Mouse (Mus musculus) lung, embryonic 14.5 days (tissue): ENCODE measurements around the gene Ttc29. TPM values are rescaled to one million over a fixed set of nuclear protein-coding genes. Genes with fewer than 3 reads are reported as not detected.

ENCODE experiments used
- ATAC-seq: fragments of 200-750 bp; cut with Nextera tagmentation; 2 replicates; pipeline ENCODE4 v1.8.0; 2017; ENCODE audit warnings: mild to moderate bottlenecking, moderate TSS enrichment, moderate library complexity; ENCODE audit not compliant: insufficient read depth
- DNase-seq: peaks from one replicate; pipeline ENCODE4 v3.0.0-alpha.2; 2015
- H3K27ac ChIP-seq: fragments of 300-500 bp; sonication (generic); 2 replicates; pipeline ENCODE4 v1.5.1; 2014; ENCODE audit warnings: low read depth, mild to moderate bottlenecking, moderate library complexity
- H3K27me3 ChIP-seq: fragments of 300-500 bp; sonication (generic); 2 replicates; pipeline ENCODE4 v1.6.1; 2014; ENCODE audit warnings: low read length, control low read depth; ENCODE audit not compliant: insufficient read depth
- H3K36me3 ChIP-seq: fragments of 300-500 bp; sonication (generic); 2 replicates; pipeline ENCODE4 v1.6.1; 2014; ENCODE audit warnings: control low read depth; ENCODE audit not compliant: insufficient read depth
- H3K4me1 ChIP-seq: fragments of 300-500 bp; sonication (generic); 2 replicates; pipeline ENCODE4 v1.6.1; 2014; ENCODE audit warnings: antibody characterized with exemption, control low read depth; ENCODE audit not compliant: insufficient read depth
- H3K4me2 ChIP-seq: fragments of 300-500 bp; sonication (generic); 2 replicates; pipeline ENCODE4 v1.6.1; 2014; ENCODE audit warnings: mild to moderate bottlenecking
- H3K4me3 ChIP-seq: fragments of 300-500 bp; sonication (generic); 2 replicates; pipeline ENCODE4 v1.5.1; 2014; ENCODE audit warnings: low read depth, low read length
- H3K9ac ChIP-seq: fragments of 300-500 bp; sonication (generic); 2 replicates; pipeline ENCODE4 v1.6.1; 2014
- H3K9me3 ChIP-seq: fragments of 300-500 bp; sonication (generic); 2 replicates; pipeline ENCODE4 v1.6.1; 2016; ENCODE audit warnings: low read depth, low read length, control low read depth
- CTCF ChIP-seq: IDR thresholded peaks from 2 replicates; pipeline ENCODE4 v1.5.1; 2016; ENCODE audit warnings: antibody characterized with exemption, low read depth
- WGBS: fragments of 180-500 bp; shearing (Covaris S2); extraction: QIAGEN DNeasy Blood & Tissue Kit; methylation state at CpG from one replicate; pipeline ENCODE4 v1.1.7; 2014; 5-methylcytosine and 5-hydroxymethylcytosine counted together
- polyA plus RNA-seq: library from polyadenylated mRNA; unstranded; fragments of >200 nt; fragmentation: Nextera tagmentation; extraction: Ambion mirVana; gene quantifications from 2 replicates; pipeline ENCODE4 v1.2.1, GENCODE M21; 2014

Gene Ttc29
- polyA plus RNA-seq, 1 experiment from 2014 or later, result not detected

DNA sequence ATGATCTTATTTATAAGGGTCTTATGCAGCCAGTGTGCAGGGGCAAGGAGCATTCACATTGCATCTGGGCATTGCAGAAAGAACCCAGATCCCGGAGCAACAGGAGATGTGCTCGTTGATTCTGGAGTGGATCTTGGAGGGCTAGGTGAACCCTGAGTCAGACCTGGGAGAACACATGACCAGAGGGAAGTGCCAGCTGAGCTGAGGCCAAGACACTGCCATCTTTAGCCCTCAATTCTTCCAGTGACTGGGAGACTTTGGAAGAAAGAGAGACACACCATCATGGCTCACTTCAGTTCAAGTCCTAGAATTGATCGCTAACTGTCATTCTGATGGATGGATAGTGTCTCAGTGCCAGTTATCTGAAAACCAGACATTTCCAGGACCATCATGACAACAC, 41.9 kb downstream of the Ttc29 start:
- ATAC-seq (no peak), DNase-seq (no peak)
- Histone ChIP-seq H3K36me3 (no peaks in the 10 kb centered on the region), H3K4me3 (no peak overlapping the region), H3K4me2 (no peak overlapping the region), H3K27me3 (no peaks in the 10 kb centered on the region), H3K27ac (no peak overlapping the region), H3K9me3 (no peaks in the 10 kb centered on the region), H3K4me1 (no peaks in the 10 kb centered on the region), H3K9ac (no peak overlapping the region)
- 81% methylated on average over 3 of the region's 3 CpGs for WGBS
- no peak for TF ChIP-seq CTCF

DNA sequence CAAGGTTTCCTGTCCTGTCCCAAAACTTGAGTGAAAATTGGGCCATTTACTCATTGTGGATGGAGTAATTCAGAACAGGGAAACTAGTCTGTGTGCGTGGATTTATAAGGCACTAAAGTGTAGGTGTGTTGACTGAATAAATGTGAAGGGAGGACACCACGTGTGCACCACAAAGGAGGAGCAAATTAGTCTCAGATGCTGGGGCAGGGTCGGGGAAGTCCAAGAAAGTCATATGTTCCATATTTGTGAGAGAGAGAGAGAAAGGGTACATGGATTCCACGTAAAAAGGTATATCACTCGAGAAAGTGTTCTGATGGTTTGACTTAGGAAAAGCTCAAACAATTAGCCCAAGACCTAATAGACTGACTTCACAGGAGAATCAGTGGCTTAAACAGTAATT, 52.4 kb downstream of the Ttc29 start:
- no peak for ATAC-seq
- no peak for DNase-seq

DNA sequence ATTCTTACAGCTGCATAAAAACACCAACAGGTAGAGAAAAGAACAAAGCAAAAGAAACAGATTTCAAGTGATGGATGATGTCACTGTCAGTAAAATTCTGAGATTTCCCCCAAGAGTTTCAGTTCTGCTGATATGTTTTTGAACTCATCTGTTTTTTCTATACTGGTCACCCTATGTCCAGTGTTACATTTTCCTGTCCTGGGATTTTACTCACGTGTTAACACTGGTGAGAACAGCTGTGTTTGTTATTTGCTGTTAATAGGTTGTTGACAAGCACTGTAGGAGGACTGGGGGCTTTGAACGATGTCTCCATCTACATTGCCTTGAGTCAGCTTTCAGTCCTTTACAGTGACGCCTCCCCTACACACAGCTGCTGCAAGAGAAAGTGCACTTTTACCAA, 53.1 kb downstream of the Ttc29 start:
- Histone ChIP-seq H3K9me3 (no peaks in the 10 kb centered on the region), H3K27ac (no peak overlapping the region), H3K9ac (no peak overlapping the region), H3K36me3 (no peaks in the 10 kb centered on the region), H3K4me3 (no peak overlapping the region), H3K4me1 (no peaks in the 10 kb centered on the region), H3K4me2 (no peak overlapping the region), H3K27me3 (no peaks in the 10 kb centered on the region)
- ATAC-seq, result no peak
- WGBS, result 37% methylated on average over 3 of the region's 3 CpGs
- no peak for DNase-seq
- TF ChIP-seq CTCF, result no peak

More for the DNA sequence above, 52.4 kb downstream of the Ttc29 start:
- H3K4me1 ChIP-seq, result no peaks in the 10 kb centered on the region
- no peak overlapping the region for H3K4me3 ChIP-seq
- 82% methylated on average over 5 of the region's 5 CpGs for WGBS
- H3K9me3 ChIP-seq, result no peaks in the 10 kb centered on the region
- H3K27ac ChIP-seq, result no peak overlapping the region
- no peaks in the 10 kb centered on the region for H3K36me3 ChIP-seq
- no peak for TF ChIP-seq CTCF
- H3K9ac ChIP-seq, result no peak overlapping the region
- H3K4me2 ChIP-seq, result no peak overlapping the region
- no peaks in the 10 kb centered on the region for H3K27me3 ChIP-seq

DNA sequence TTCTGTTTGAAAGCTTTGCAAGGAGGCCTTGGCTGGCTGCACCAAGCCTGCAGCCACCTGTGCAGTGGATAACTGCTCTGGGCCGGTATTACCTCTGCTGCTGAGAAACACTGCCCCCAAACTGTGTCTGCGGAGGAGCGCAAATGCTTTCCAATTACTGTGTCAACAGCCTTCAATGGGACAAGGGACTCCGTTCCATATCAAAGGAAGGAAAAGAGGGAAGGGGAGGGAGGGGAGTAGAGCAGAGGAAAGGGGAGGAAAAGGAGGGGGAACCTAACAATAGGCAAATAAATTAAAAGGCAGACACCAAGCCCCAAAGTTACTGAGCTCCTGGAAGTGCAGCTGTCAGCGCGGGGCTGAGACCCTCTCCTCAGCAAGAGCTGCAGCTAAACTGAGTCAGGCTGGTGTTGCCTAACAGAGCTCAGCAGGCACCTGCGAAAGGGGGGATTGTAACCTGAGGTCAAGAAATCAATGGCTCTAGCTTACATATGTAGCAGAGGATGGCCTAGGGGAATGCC, 54.9 kb downstream of the Ttc29 start:
- Histone ChIP-seq H3K27me3 (no peaks in the 10 kb centered on the region), H3K4me2 (no peak overlapping the region), H3K9ac (no peak overlapping the region), H3K27ac (no peak overlapping the region), H3K36me3 (no peaks in the 10 kb centered on the region), H3K9me3 (no peaks in the 10 kb centered on the region), H3K4me1 (no peaks in the 10 kb centered on the region), H3K4me3 (no peak overlapping the region)
- DNase-seq (peak; percentile 40), ATAC-seq (peak; percentile 49; the same call in 1 of the 2 replicates)
- peak; percentile 28; the same call in 1 of the 2 replicates for TF ChIP-seq CTCF
- 17% methylated on average over 7 of the region's 7 CpGs for WGBS

DNA sequence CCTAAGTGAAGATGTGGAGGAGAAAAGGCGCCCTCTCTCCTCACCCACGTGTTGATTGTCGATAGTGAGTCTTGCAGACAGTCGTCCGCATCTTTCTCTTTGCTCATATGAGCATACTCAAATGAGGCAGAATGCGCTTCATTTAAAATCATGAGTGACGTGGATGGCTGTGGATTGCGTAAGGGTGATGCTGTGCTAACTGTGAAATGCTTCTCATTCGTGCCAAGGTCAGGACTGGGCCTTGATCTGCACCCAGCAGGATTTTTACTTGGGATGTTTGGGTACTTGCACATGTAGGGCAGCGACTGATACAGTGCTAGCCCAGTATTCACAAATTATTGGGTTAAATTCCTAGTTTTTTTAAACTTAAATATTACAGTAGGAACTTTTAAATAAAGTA, 56.2 kb downstream of the Ttc29 start:
- H3K9ac ChIP-seq, result no peak overlapping the region
- H3K4me1 ChIP-seq, result no peaks in the 10 kb centered on the region
- ATAC-seq (no peak), DNase-seq (no peak)
- no peaks in the 10 kb centered on the region for H3K9me3 ChIP-seq
- H3K4me2 ChIP-seq, result no peak overlapping the region
- no peak overlapping the region for H3K27ac ChIP-seq
- 72% methylated on average over 10 of the region's 10 CpGs for WGBS
- H3K27me3 ChIP-seq, result no peaks in the 10 kb centered on the region
- no peaks in the 10 kb centered on the region for H3K36me3 ChIP-seq
- TF ChIP-seq CTCF, result no peak
- H3K4me3 ChIP-seq, result no peak overlapping the region

DNA sequence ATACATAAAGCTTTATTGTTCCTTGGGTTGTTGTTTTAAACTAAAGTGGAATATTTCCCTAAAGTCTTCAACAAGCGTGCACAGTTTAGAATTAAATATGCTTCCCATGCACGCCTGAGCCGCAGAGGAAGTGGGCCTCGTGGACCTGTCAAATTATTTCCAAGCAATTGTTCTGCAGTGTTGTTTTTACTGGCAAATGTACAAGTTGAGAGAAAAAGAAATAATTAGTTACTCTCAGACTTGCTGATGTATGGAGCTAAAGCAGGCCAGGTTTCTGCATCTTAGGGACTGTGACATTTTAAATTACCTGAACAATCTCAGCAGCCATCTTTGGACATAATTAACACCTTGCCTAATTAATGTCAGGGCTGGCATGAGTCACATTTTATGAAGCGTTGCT, 58.3 kb downstream of the Ttc29 start:
- WGBS, result 58% methylated on average over 5 of the region's 5 CpGs
- Histone ChIP-seq H3K27ac (no peak overlapping the region), H3K4me2 (no peak overlapping the region), H3K27me3 (no peaks in the 10 kb centered on the region), H3K4me3 (no peak overlapping the region), H3K9me3 (no peaks in the 10 kb centered on the region), H3K9ac (no peak overlapping the region), H3K4me1 (no peaks in the 10 kb centered on the region), H3K36me3 (no peaks in the 10 kb centered on the region)
- no peak for ATAC-seq
- TF ChIP-seq CTCF, result no peak
- peak; percentile 16 for DNase-seq

DNA sequence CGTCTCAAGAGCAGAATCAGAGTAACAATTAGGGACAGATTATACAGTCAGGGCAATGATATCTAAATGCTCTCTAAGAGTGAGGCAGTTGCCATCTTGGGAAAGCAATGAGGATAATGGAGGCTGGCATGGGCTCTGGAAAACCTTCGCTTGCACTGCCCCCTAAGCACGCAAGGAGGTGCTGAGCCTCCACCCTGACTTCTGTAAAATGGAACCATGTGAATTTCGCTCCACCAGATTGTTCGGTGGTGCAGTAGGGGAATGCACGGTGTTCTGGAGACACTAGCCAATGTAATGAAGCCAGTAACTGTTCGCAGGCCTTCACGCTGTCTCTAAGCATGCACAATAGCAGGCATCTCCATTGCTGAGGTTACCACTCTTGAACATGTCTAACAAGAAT, 63.0 kb downstream of the Ttc29 start:
- DNase-seq (no peak), ATAC-seq (no peak)
- no peak overlapping the region for H3K27ac ChIP-seq
- no peak for TF ChIP-seq CTCF
- H3K4me1 ChIP-seq, result no peaks in the 10 kb centered on the region
- H3K4me2 ChIP-seq, result no peak overlapping the region
- H3K4me3 ChIP-seq, result no peak overlapping the region
- no peaks in the 10 kb centered on the region for H3K9me3 ChIP-seq
- WGBS, result 88% methylated on average over 8 of the region's 8 CpGs
- H3K9ac ChIP-seq, result no peak overlapping the region
- no peaks in the 10 kb centered on the region for H3K27me3 ChIP-seq
- H3K36me3 ChIP-seq, result no peaks in the 10 kb centered on the region

DNA sequence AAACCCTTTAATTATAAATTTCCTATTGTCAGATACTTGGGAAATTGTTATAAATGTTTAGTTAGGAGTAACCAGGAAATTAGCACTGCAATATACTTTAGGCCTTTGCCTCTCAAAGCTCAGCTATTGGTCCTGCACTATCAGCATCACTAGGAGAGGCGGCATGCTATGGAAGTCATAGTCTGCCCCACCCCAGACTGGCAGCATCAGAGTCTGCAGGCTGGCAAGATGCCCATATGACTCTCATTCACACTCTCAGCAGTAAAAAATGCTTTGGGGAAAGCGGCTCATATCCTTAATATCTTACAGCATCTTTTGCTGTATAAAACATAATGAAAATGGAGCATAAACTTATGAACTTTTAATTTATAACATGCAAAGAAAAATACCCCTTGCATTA, 64.3 kb downstream of the Ttc29 start:
- WGBS, result 54% methylated on average over 2 of the region's 2 CpGs
- no peak overlapping the region for H3K4me2 ChIP-seq
- H3K4me1 ChIP-seq, result no peaks in the 10 kb centered on the region
- ATAC-seq, result no peak
- no peaks in the 10 kb centered on the region for H3K9me3 ChIP-seq
- H3K27me3 ChIP-seq, result no peaks in the 10 kb centered on the region
- DNase-seq, result peak; percentile 21
- H3K36me3 ChIP-seq, result no peaks in the 10 kb centered on the region
- no peak overlapping the region for H3K9ac ChIP-seq
- H3K27ac ChIP-seq, result no peak overlapping the region
- no peak for TF ChIP-seq CTCF
- no peak overlapping the region for H3K4me3 ChIP-seq
